Mouse (Mus musculus): ENCODE results near the gene Ccr10. TPM values are rescaled to one million over a fixed set of nuclear protein-coding genes. Genes with fewer than 3 reads are reported as not detected.

The Ccr10 gene
- total RNA-seq, 2 experiments from 2014 or later: 0.36 to 0.37 TPM

DNA sequence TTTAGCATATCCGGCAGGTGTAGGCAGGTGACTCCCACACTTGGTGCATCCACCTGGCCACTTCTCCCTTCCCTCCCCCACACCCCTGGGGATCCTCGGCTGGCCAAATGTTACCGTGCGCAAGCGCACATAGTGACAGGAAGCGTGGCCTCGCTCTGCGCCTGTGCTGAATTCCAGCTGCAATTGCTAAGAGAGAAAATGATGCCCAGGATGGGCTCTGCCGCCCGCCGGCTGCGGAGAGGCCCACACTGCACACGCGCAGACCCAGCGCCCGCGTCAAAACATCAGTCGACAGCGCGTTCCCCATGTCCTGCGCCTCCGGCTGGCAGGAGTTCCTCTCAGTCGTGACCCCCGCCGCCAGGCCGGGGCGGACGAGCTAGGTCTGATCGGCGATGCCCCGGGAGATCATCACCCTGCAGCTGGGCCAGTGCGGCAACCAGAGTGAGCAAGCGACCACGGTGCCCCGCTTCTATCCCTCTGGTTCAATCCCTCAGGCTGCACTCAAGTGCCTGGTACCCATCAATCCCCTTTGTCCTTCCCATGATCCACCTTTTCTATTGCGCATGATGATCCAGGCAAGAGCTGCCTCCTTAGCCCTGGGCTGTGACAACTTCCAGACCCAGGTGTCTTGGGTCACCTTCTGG, 19.4 kb downstream of the Ccr10 start, which contains the start of gene Tubg2:
Gene Tubg2, plus strand, starts transcription at position 180 of the 644 bp plus-strand sequence.
- no peak for DNase-seq (ENCODE audit: low spot score in 2 of 2)

- no peak for DNase-seq (ENCODE audit: low spot score in 2 of 2)
These were observed 20.1 kb downstream of the Ccr10 start for GRCm38 (mm10) chr11:101155151-101155550.

DNA sequence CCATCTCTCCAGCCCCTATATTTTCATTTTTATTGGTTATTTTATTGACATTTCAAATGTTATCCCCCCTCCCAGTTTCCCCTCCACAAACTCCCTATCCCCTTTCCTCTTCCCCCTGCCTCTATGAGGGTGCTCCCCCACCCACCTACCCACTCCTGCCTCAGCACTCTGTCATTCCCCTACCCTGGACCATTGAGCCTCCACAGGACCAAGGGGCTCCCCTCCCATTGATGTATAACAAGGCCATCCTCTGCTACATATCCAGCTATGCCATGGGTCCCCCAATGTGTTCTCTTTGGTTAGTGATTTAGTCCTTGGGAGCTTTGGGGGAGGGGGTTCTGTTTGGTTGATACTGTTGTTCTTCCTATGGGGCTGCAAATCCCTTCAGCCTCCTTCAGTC, 20.6 kb downstream of the Ccr10 start:
- no peak for DNase-seq (ENCODE audit: low spot score in 2 of 2)

DNA sequence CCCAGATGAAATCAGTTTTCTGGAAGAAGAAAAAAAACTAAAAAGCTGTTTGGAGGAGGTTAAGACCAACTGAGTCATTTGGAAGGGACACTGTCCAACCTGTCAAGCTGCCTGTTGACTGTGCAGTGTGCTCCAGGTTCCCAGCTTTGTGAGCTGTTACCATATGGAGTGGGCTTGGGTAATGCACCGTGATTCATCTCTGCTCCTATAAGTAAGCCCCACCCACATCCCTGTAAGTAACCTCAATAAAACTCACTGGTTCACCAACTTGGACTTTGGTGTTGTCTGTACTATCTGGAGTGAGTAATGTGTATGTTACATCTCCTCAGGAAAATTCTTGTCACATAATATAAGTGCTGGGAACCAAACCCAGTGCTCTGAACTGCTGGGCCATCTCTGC, 22.4 kb downstream of the Ccr10 start:
- DNase-seq (ENCODE audit: low spot score in 2 of 2): no peak

DNA sequence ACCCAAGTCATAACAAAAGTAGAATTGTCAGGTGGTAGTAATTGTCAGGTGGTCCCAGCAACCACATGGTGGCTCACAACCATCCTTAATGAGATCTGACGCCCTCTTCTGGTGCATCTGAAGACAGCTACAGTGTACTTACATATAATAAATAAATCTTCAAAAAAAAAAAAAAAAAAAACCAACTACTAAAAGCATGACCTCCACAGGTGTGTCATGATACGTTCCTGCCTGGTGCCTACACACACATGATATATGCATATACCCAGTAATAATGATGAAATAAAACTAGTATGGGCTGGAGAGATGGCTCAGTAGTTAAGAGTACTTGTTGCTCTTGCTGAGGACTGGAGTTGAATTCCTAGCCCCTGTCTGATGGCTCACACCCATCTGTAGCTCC, 24.2 kb downstream of the Ccr10 start:
- no peak for DNase-seq (ENCODE audit: low spot score in 2 of 2)

- peak in 1 of 2 experiments; percentile 63 for DNase-seq (ENCODE audit: low spot score in 2 of 2)
These were observed 25.8 kb downstream of the Ccr10 start for GRCm38 (mm10) chr11:101149178-101150105.

- DNase-seq (ENCODE audit: low spot score in 2 of 2): no peak
These were observed 26.5 kb downstream of the Ccr10 start for GRCm38 (mm10) chr11:101148751-101149150.

DNA sequence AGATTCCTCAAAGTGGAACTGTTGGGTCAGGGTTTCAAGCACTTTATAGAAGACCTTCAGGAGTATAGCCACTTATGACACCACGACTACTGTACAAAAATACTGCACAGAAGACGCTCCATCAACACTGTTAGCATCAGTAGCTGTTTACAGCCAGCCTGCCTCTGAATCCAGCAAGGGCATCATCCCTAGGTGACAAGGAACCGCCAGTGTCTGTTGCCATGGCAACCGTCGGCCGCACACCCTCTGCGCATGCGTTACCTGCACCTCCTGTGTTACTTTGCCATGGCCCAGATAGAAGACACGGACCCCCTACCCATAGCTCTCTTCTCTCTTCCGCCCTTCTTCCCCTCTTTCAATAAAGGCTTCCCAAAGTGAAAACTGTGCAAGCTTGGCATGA, 28.9 kb downstream of the Ccr10 start:
- DNase-seq (ENCODE audit: low spot score in 2 of 2): no peak

- no peak for DNase-seq (ENCODE audit: low spot score in 2 of 2)
These were observed 31.7 kb downstream of the Ccr10 start for GRCm38 (mm10) chr11:101143338-101144225.

DNA sequence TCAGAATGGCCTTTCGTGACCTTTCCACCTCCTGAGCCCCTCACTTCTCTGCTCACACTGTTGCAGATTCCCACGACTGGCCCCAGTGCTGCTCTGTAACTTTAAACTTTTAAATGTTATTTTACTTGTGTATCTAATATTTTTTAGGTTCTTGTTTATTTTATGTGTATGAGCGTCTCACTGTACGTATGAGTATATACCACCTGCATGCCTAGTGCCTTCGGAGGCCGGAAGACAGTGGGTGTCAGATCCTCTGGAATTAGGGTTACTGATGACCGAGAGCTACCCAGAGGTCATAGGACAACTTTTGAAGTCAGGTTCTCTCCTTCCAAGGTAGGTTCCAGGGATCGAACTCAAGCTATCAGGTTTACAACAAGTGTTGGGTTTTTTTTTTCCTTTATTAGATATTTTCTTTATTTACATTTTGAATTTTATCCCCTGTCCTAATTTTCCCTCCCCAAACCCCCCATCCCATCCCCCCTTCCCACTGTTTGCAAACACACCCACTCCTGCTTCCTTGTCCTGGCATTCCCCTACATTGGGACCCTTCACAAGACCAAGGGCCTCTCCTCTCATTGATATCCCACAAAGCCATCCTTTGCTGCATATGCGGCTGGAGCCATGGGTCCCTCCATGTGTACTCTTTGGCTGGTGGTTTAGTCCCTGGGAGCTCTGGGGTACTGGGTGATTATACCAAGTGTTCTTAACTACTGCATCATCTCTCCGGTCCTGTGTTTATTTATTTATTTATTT, 32.9 kb downstream of the Ccr10 start:
- DNase-seq (ENCODE audit: low spot score in 2 of 2): no peak

GRCm38 (mm10) chr11:101141088-101141487, 34.2 kb downstream of the Ccr10 start:
- no peak for DNase-seq (ENCODE audit: low spot score in 2 of 2)

DNA sequence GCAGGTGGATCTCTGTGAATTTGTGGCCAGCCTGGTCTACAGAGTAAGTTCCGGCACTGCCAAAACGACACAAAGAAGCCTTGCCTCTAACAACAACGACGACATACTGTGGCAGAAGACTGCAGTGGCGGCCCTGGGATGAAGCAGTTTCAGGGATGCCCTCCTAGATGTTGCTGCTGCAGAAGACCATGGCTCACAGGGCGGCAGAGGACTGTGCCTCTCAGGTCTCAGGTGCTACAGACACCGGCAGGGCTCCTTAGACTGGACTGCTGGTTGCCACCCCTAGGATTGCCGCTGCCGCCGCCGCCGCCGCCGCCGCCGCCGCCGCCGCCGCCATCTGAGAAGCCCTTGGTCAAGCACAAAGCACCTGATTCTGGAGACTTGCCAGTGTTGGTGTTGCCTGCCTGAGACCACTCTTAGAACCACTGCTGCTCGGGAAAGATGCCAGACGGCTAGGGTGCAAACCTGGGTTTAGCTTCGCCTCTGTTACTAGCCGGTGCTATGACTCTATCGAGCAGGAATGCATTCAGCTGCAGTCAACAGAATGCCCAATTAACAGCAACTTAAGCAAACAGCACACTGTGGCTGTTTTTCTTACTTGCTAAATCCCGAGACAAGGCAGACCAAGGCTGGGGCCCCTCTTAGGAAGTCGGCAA, 35.0 kb downstream of the Ccr10 start:
- DNase-seq (ENCODE audit: low spot score in 2 of 2): no peak

- no peak for DNase-seq (ENCODE audit: low spot score in 2 of 2)
These were observed 36.6 kb downstream of the Ccr10 start for GRCm38 (mm10) chr11:101138536-101139181.

GRCm38 (mm10) chr11:101137000-101137399, 38.2 kb downstream of the Ccr10 start:
- no peak for DNase-seq (ENCODE audit: low spot score in 2 of 2)

GRCm38 (mm10) chr11:101134217-101134865, 40.9 kb downstream of the Ccr10 start:
- no peak for DNase-seq (ENCODE audit: low spot score in 2 of 2)

- no peak for DNase-seq (ENCODE audit: low spot score in 2 of 2)
These were observed 42.2 kb downstream of the Ccr10 start for GRCm38 (mm10) chr11:101133037-101133436.

DNA sequence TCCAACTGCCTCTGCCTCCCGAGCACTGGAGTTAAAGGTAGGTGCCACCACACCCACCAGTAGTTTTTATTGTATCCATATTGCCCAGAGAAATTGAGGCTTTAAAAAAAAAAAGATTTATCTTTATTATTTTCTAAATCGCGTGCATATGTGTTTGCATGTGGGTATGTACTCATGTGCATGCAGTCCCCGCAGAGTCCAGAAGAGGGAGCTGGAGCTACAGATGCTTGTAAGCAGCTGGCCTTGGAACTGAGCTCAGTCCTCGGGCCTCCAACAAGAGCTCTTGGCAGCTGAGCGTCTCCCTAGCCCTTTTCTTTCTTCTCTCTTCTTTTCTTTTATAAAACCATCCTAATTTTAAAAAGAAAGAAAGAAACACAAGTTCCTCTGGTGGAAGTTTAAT, 43.5 kb downstream of the Ccr10 start:
- peak in 1 of 2 experiments; percentile 45 for DNase-seq (ENCODE audit: low spot score in 2 of 2)

GRCm38 (mm10) chr11:101131187-101131586, 44.1 kb downstream of the Ccr10 start:
- no peak for DNase-seq (ENCODE audit: low spot score in 2 of 2)
